Mouse (Mus musculus) heart, embryonic 12.5 days (tissue): ENCODE measurements at regions not wholly inside any gene's neighbourhood (a gene's known extent, or its start where the extent isn't known, plus 50 kb on each side); places are given as distances from the start of the nearest gene placed in this dataset.

ENCODE experiments used
- ATAC-seq: fragments of 200-750 bp; cut with Nextera tagmentation; 2 replicates; pipeline ENCODE4 v1.8.0; 2017; ENCODE audit warnings: moderate TSS enrichment, moderate library complexity; ENCODE audit not compliant: insufficient number of reproducible peaks, low FRiP score
- H3K27ac ChIP-seq: fragments of 300-500 bp; sonication (generic); 2 replicates; pipeline ENCODE4 v1.5.1; 2016; ENCODE audit warnings: mild to moderate bottlenecking, moderate library complexity; ENCODE audit not compliant: poor library complexity, severe bottlenecking
- H3K27me3 ChIP-seq: fragments of 300-500 bp; sonication (generic); replicated peaks from 2 replicates; pipeline ENCODE4 v1.6.1; 2016; ENCODE audit warnings: mild to moderate bottlenecking, moderate library complexity
- H3K36me3 ChIP-seq: fragments of 300-500 bp; sonication (generic); 2 replicates; pipeline ENCODE4 v1.6.1; 2016; ENCODE audit warnings: mild to moderate bottlenecking, moderate library complexity
- H3K4me1 ChIP-seq: fragments of 300-500 bp; sonication (generic); replicated peaks from 2 replicates; pipeline ENCODE4 v1.6.1; 2016; ENCODE audit warnings: mild to moderate bottlenecking
- H3K4me2 ChIP-seq: fragments of 300-500 bp; sonication (generic); 2 replicates; pipeline ENCODE4 v1.6.1; 2016; ENCODE audit warnings: mild to moderate bottlenecking, moderate library complexity
- H3K4me3 ChIP-seq: fragments of 300-500 bp; sonication (generic); 2 replicates; pipeline ENCODE4 v1.5.1; 2016; ENCODE audit warnings: mild to moderate bottlenecking
- H3K9ac ChIP-seq: fragments of 300-500 bp; sonication (generic); 2 replicates; pipeline ENCODE4 v1.6.1; 2016; ENCODE audit warnings: mild to moderate bottlenecking, moderate library complexity
- H3K9me3 ChIP-seq: fragments of 300-500 bp; sonication (generic); replicated peaks from 2 replicates; pipeline ENCODE4 v1.6.1; 2016; ENCODE audit warnings: mild to moderate bottlenecking, moderate library complexity
- WGBS: fragments of 180-500 bp; shearing (Covaris S2); methylation state at CpG from one replicate; pipeline ENCODE4 v1.1.7; 2016; 5-methylcytosine and 5-hydroxymethylcytosine counted together

DNA sequence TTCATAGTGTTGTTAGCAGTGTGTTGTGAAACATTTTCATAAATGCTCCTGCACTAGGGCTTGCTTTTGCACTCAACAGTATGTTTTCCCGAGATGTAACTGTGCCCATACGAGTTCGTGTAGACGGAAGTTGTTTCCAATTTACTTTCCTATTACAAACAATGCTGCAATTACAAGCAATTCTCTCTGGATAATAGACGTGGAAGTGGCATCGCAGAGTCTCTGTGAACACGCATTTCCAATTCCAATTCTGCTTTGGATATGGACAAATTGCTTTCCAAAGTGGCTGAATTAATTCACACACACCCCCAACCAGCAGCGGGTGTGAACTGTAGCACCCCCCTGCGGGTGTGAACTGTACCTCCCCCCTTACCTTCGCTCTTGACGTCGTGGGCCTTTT is 250.9 kb upstream of the Dio3 start:
- 72% methylated on average over 12 of the region's 12 CpGs for WGBS
- Histone ChIP-seq H3K4me2 (no peak overlapping the region), H3K36me3 (no peaks in the 10 kb centered on the region), H3K27me3 (0 out of 2 replicates have a peak, but pooled peaks cover 14% of the 10 kb centered on the region), H3K4me3 (no peak overlapping the region), H3K9ac (no peak overlapping the region), H3K4me1 (no peaks in the 10 kb centered on the region), H3K27ac (no peak overlapping the region), H3K9me3 (0 out of 2 replicates have a peak, but pooled peaks cover 4% of the 10 kb centered on the region)
- no peak for ATAC-seq

DNA sequence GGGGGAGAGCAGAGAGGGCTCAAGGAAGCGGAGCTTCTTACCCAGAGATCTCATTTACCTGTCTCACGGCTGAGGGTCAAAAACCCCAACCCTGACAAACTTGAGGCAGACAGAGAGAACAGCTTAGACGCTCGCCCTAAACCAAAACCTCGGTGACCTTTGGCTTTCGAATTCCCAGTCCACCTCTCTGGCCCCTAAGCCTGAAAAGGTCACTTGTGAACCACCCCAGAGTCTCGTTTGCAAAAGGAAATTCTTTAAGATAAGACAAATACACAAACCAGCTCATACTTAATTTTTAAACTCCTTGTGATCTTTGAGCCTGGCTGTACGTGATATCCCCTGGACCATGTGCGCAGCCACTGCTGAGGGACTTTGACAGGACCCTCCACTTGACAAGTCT is 250.2 kb upstream of the Dio3 start:
- ATAC-seq, result no peak
- 0 out of 2 replicates have a peak, but pooled peaks cover 4% of the 10 kb centered on the region for H3K9me3 ChIP-seq
- no peak overlapping the region for H3K27ac ChIP-seq
- peaks cover 18% of the 10 kb centered on the region; the same call in 1 of the 2 replicates for H3K27me3 ChIP-seq
- no peaks in the 10 kb centered on the region for H3K4me1 ChIP-seq
- H3K4me2 ChIP-seq, result no peak overlapping the region
- no peak overlapping the region for H3K4me3 ChIP-seq
- H3K9ac ChIP-seq, result no peak overlapping the region
- H3K36me3 ChIP-seq, result no peaks in the 10 kb centered on the region
- 51% methylated on average over 9 of the region's 9 CpGs for WGBS

DNA sequence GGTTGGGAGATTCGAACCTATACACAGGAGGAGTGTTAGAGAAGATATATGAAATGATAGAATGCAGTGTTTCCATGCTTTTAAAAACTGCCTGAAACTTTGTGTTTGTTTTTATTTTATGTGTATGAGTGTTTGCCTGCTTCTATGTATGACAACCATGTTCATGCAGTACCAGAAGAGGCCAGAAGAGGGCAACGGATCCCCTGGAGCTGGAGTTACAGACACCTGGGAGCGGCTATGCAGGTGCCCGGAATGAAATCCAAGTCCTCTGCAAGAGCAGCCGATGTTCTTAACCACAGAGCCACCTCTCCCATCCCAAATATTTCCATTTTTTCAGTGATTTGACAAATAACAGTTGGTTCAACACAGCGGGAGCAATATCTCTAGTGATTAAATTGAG is 247.5 kb upstream of the Dio3 start:
- Histone ChIP-seq H3K27me3 (peaks cover 5% of the 10 kb centered on the region), H3K36me3 (no peaks in the 10 kb centered on the region), H3K9ac (no peak overlapping the region), H3K4me2 (no peak overlapping the region), H3K9me3 (0 out of 2 replicates have a peak, but pooled peaks cover 4% of the 10 kb centered on the region), H3K4me1 (no peaks in the 10 kb centered on the region), H3K27ac (no peak overlapping the region), H3K4me3 (no peak overlapping the region)
- no peak for ATAC-seq
- WGBS, result 52% methylated on average over 6 of the region's 6 CpGs

DNA sequence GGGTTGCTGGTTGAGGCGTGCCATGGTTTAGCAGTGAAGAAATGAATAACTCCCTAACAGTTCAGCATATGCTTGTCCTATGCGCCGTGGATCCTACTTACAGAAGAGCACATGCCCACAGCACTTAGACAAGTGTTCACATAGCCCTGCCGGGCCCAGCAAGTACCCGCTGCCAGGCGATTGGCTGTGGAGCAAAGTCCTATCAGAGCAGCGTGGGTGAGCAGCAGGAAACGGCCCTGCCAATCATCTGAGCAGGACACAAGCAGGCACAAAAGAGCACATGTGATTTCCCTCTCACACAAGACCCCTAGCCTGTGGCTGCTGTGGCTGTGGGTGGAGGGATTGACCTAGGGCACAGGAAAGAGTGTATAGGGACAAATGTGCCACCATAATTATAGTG is 243.7 kb upstream of the Dio3 start:
- no peaks in the 10 kb centered on the region for H3K36me3 ChIP-seq
- 71% methylated on average over 8 of the region's 8 CpGs for WGBS
- no peak for ATAC-seq
- H3K9me3 ChIP-seq, result 0 out of 2 replicates have a peak, but pooled peaks cover 4% of the 10 kb centered on the region
- H3K9ac ChIP-seq, result no peak overlapping the region
- H3K4me2 ChIP-seq, result no peak overlapping the region
- H3K27ac ChIP-seq, result no peak overlapping the region
- H3K4me1 ChIP-seq, result no peaks in the 10 kb centered on the region
- H3K27me3 ChIP-seq, result peaks cover 10% of the 10 kb centered on the region
- H3K4me3 ChIP-seq, result no peak overlapping the region

DNA sequence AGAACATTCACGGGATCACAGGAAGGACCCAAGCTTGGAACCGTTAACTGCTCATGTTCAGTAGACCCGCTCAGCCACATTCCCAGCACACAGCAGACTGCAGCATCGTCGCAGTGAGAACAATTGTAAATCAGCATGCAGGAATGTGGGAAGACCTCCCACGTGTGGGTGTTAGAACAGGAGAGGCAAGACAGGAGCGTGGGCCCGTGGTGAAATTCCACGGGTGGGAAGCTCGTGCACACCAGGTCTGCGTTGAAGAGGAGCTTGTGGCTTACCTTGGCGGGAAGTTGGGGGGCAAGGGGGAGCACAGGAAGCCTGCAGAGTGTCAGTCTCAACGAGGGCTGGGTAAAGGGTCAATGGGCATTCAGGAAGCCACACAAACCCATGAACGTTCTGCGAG is 238.2 kb upstream of the Dio3 start:
- H3K27ac ChIP-seq, result no peak overlapping the region
- ATAC-seq, result no peak
- no peak overlapping the region for H3K4me2 ChIP-seq
- 0 out of 2 replicates have a peak, but pooled peaks cover 4% of the 10 kb centered on the region for H3K27me3 ChIP-seq
- H3K4me1 ChIP-seq, result peaks cover 9% of the 10 kb centered on the region; the same call in 1 of the 2 replicates
- no peak overlapping the region for H3K9ac ChIP-seq
- H3K9me3 ChIP-seq, result no peaks in the 10 kb centered on the region
- H3K4me3 ChIP-seq, result no peak overlapping the region
- H3K36me3 ChIP-seq, result no peaks in the 10 kb centered on the region
- 53% methylated on average over 15 of the region's 15 CpGs for WGBS

DNA sequence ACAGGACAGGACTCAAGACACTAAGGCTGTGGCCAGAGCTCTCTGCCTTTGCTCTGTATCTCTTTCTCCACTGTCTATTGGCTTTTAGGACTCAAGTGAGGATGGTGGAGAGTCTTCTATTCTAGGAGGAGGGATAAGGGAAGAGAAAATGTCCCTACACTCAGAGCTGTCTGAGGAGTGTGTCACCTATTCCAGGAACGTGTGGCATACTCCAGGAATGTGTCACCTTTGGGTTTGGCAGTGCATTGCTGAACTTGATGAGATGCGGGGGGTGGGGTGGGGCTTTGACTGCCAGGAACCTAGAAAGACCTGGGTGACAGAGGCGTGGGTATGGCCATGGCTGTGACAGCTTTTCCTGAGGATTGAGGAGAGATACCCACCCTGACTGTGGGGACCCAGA is 237.1 kb upstream of the Dio3 start:
- no peak for ATAC-seq
- peaks cover 9% of the 10 kb centered on the region; the same call in 1 of the 2 replicates for H3K4me1 ChIP-seq
- no peak overlapping the region for H3K27ac ChIP-seq
- no peaks in the 10 kb centered on the region for H3K9me3 ChIP-seq
- H3K4me3 ChIP-seq, result no peak overlapping the region
- H3K4me2 ChIP-seq, result no peak overlapping the region
- no peak overlapping the region for H3K9ac ChIP-seq
- H3K27me3 ChIP-seq, result 0 out of 2 replicates have a peak, but pooled peaks cover 8% of the 10 kb centered on the region
- 39% methylated on average over 3 of the region's 3 CpGs for WGBS
- no peaks in the 10 kb centered on the region for H3K36me3 ChIP-seq

DNA sequence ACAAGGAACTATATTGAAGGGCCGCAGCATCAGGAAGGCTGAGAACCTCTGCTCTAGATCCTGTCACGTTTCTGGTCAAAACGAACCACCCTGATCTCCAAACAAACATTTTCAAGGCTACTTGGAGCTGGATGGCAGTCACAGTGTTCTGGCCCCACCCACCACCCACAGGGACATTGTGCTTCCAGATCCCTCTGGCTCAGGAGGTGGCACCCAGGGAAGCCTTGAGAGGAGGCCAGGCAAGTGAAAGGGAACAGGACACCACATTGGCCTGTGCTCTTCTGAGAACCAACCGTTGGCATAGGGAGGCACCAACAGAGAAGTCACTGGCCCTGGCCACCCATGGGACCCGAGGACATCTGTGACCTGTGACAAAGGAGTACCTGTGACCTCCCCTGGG is 234.6 kb upstream of the Dio3 start:
- ATAC-seq, result no peak
- Histone ChIP-seq H3K4me1 (peaks cover 9% of the 10 kb centered on the region; the same call in 1 of the 2 replicates), H3K4me2 (no peak overlapping the region), H3K9ac (no peak overlapping the region), H3K27ac (no peak overlapping the region), H3K4me3 (no peak overlapping the region), H3K36me3 (no peaks in the 10 kb centered on the region), H3K27me3 (0 out of 2 replicates have a peak, but pooled peaks cover 9% of the 10 kb centered on the region), H3K9me3 (no peaks in the 10 kb centered on the region)
- 71% methylated on average over 5 of the region's 5 CpGs for WGBS

DNA sequence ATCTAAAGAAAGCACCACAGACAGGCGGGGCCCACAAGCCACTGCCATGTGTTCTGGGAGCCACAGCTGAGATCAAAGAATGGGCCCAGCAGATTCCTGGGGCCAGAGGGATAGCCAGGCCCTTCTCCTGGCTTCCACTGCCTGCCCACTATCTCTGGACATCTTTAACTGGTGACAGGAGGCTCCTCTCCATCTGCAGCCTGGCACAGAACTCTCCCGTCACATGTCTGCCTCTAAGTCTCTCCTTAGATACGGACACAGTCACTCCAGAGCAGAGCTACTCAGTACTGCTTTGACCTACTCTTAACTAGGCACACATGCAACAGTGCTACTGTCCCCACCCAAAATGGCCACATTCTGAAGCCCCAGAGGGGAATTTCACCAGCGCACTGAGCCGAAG is 234.1 kb upstream of the Dio3 start:
- no peaks in the 10 kb centered on the region for H3K36me3 ChIP-seq
- H3K9me3 ChIP-seq, result no peaks in the 10 kb centered on the region
- H3K4me1 ChIP-seq, result peaks cover 9% of the 10 kb centered on the region; the same call in 1 of the 2 replicates
- 0 out of 2 replicates have a peak, but pooled peaks cover 9% of the 10 kb centered on the region for H3K27me3 ChIP-seq
- ATAC-seq, result no peak
- no peak overlapping the region for H3K4me2 ChIP-seq
- no peak overlapping the region for H3K4me3 ChIP-seq
- WGBS, result 64% methylated on average over 5 of the region's 5 CpGs
- no peak overlapping the region for H3K27ac ChIP-seq
- H3K9ac ChIP-seq, result no peak overlapping the region

DNA sequence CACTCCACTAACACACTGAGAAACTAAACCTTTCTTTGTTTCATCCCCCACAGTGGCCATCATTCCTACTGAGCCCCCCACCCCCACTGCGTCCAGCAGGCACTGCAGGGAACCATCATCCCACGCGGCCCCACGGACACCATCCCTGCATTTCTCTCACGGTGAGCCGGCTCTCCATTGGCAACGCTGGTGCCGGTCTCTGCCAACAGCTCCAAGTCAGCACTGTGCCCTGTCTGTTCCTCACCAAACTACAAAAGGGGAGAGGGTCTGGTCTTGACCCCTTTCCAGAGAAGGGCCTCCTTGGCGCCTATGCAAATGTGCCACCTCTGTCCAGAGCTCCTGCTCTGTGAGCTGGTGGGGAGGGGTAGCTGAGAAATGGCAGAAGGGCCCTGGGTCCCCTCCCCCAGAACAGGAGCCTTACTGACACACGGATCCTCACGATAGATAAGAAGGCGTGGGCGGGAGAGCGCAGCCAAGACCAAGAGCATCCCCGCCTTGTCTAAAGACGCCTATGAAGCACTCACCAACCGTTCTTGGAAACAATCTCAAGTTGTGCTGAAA is 233.0 kb upstream of the Dio3 start:
- no peak overlapping the region for H3K4me3 ChIP-seq
- 54% methylated on average over 17 of the region's 17 CpGs for WGBS
- ATAC-seq, result no peak

DNA sequence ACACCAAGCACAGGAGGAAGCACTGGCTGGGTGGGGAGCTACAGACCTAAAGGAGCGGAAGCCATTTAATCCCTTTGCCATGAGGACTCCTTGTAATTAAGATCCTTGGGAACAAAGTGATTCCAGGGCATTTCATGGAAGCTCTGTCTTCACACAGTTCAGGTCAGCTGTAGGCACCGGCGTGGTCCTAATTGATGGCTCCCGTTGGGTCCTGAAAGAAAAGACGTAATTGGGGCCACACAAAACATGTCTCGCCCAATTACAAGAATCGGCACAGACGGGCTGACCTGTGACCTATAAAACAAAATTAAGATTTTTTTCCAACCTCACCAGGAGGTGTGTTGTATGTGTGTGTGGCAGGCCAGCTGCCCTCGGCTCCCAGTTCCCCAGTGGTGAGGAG is 232.3 kb upstream of the Dio3 start:
- no peak overlapping the region for H3K4me2 ChIP-seq
- H3K9ac ChIP-seq, result no peak overlapping the region
- peaks cover 9% of the 10 kb centered on the region; the same call in 1 of the 2 replicates for H3K4me1 ChIP-seq
- H3K27me3 ChIP-seq, result peaks cover 12% of the 10 kb centered on the region; the same call in 1 of the 2 replicates
- no peak overlapping the region for H3K4me3 ChIP-seq
- H3K9me3 ChIP-seq, result no peaks in the 10 kb centered on the region
- no peak for ATAC-seq
- H3K27ac ChIP-seq, result no peak overlapping the region
- H3K36me3 ChIP-seq, result no peaks in the 10 kb centered on the region
- WGBS, result 83% methylated on average over 9 of the region's 9 CpGs

More for the DNA sequence above, 233.0 kb upstream of the Dio3 start:
- no peaks in the 10 kb centered on the region for H3K36me3 ChIP-seq
- peaks cover 9% of the 10 kb centered on the region; the same call in 1 of the 2 replicates for H3K4me1 ChIP-seq
- no peak overlapping the region for H3K9ac ChIP-seq
- H3K27me3 ChIP-seq, result peaks cover 12% of the 10 kb centered on the region; the same call in 1 of the 2 replicates
- no peak overlapping the region for H3K27ac ChIP-seq
- H3K9me3 ChIP-seq, result no peaks in the 10 kb centered on the region
- no peak overlapping the region for H3K4me2 ChIP-seq

DNA sequence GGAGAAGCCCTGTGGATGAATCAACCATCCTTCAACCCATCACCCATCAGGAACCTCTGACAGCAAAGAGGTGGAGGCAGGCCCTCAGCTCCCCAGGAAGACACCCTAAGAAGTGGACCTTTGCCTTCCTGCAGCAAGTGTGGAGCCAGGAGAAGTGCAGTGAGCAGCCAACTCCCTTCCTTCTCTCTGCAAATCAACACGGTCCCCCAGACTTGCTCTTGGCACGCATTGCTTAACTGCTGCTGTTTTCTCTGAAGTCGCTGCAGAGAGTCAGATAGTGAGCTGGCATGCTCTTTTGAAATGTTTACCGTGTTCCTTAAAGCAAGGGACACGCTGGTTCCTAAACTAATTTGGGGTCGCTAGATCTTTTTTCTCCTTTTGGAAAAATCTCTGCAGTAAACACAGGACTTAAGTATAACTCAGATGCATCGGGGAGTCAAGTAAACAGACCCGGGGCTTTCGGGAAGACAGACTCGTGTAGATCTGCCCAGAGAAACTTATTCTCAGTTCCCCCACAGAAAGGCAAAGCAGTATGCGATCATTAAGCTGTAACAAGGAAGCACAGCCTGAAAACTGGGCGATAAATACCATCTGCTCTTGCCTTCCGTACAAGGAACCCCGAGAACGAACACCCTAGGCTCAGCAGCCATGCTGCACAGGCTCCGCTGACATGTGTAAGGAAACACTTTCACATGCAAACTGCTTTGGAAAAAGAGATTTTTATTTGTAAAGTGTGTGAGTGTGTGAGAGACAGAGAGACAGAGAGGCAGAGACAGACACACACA is 231.2 kb upstream of the Dio3 start:
- ATAC-seq, result no peak
- H3K4me2 ChIP-seq, result no peak overlapping the region
- H3K36me3 ChIP-seq, result no peaks in the 10 kb centered on the region
- 67% methylated on average over 16 of the region's 16 CpGs for WGBS
- H3K9ac ChIP-seq, result no peak overlapping the region
- H3K27me3 ChIP-seq, result peaks cover 12% of the 10 kb centered on the region
- H3K4me1 ChIP-seq, result peaks cover 9% of the 10 kb centered on the region; the same call in 1 of the 2 replicates
- H3K9me3 ChIP-seq, result no peaks in the 10 kb centered on the region
- no peak overlapping the region for H3K4me3 ChIP-seq
- no peak overlapping the region for H3K27ac ChIP-seq
